Mouse (Mus musculus): ENCODE measurements around the gene Hist1h3h.
A peak's percentile ranks its signal among the peaks of the same experiment; 100 is the strongest.

The Hist1h3h gene

GRCm38 (mm10) chr13:21727948-21728572 is 10.6 kb downstream of the Hist1h3h start:
- no peak for DNase-seq (ENCODE audit: low read depth, low spot score)

GRCm38 (mm10) chr13:21729544-21729943 is 12.1 kb downstream of the Hist1h3h start:
- DNase-seq (ENCODE audit: low read depth, low spot score) = no peak

DNA sequence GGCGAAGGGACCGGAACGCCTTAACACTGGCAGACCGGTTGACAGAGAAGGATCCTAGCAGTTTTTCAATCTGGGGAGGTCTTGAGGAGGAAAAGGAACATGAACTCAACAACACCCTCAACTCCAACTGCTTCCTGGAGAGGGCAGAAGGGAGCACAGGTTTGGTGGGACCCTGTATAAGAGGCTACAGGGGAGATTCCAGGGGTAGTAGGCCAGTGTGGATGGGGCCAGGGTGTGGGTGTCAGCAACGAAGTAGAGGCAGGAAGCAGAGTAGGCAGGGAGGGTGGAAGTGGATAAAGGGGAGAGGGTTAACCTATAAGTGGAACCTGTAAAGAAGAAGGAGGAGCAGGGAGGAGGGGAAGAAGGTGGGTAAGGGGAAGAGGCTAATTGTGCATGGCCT is 16.0 kb downstream of the Hist1h3h start:
- no peak for DNase-seq (ENCODE audit: low read depth, low spot score)

GRCm38 (mm10) chr13:21734010-21734905 is 16.8 kb downstream of the Hist1h3h start:
- peak; percentile 89 for DNase-seq (ENCODE audit: low read depth, low spot score)

DNA sequence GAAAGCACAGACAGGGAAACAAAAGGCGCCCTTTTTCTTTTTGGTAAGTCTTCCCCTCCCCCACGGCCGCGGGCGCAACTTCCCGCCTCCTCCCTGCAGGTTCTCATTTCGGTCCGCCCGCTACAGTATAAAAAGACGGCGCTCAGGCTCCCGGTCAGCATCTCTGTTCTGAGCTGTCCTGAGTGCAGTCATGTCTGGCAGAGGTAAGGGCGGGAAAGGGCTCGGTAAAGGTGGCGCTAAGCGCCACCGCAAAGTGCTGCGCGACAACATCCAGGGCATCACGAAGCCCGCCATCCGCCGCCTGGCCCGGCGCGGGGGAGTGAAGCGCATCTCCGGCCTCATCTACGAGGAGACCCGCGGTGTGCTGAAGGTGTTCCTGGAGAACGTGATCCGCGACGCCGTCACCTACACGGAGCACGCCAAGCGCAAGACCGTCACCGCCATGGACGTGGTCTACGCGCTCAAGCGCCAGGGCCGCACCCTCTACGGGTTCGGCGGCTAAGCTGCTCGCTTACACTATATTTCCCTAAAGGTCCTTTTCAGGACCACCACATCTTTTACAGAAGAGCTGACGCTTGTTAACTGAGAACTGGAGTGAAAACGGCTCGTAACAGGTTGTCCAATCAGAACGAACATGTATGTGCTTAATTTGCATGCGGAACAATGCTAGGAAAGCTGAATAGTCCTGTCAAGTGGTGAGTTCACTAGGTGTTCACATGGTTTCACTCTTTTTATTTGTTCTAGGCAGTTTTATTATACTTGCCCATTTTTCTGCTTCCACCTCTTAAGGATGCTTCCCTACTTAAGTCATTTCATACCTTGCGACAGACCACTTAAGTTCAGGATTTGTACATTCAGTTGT is 17.7 kb downstream of the Hist1h3h start, which contains the start of gene Hist1h4j:
Gene Hist1h4j (plus strand): TSS at position 159 of the 862 bp plus-strand sequence.
- peak; percentile 79 for DNase-seq (ENCODE audit: low read depth, low spot score)

DNA sequence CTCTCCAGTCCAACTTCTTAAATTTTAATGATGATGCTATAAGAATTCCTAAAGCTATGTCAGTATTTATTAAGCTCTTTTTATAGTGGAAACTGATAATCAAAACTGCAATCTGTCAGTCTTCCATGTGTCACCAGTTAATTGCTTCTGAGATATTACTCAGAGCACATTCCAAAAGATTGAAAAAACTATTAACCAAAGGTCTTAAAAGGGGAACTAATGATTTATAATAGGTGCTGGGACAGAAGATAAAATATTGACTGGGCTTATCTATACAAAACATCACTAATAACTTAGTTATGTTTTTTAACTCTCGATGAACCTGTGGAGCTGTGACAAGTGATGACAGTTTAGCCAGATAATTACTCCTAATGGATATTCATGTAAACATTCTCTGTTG is 27.5 kb downstream of the Hist1h3h start:
- no peak for DNase-seq (ENCODE audit: low read depth, low spot score)

- peak; percentile 47 for DNase-seq (ENCODE audit: low read depth, low spot score)
Observed at GRCm38 (mm10) chr13:21749387-21750158, 32.1 kb downstream of the Hist1h3h start.

GRCm38 (mm10) chr13:21750159-21751017 is 32.9 kb downstream of the Hist1h3h start, which contains the start of gene Hist1h4k:
Gene Hist1h4k, minus strand, starts transcription at chr13:21750505.
- peak; percentile 85 for DNase-seq (ENCODE audit: low read depth, low spot score)

GRCm38 (mm10) chr13:21751417-21751816 is 34.0 kb downstream of the Hist1h3h start:
- peak; percentile 41 for DNase-seq (ENCODE audit: low read depth, low spot score)

- no peak for DNase-seq (ENCODE audit: low read depth, low spot score)
Observed at GRCm38 (mm10) chr13:21751827-21752226, 34.4 kb downstream of the Hist1h3h start.

- DNase-seq (ENCODE audit: low read depth, low spot score) = peak; percentile 50
Observed at GRCm38 (mm10) chr13:21752356-21752755, 34.9 kb downstream of the Hist1h3h start.

DNA sequence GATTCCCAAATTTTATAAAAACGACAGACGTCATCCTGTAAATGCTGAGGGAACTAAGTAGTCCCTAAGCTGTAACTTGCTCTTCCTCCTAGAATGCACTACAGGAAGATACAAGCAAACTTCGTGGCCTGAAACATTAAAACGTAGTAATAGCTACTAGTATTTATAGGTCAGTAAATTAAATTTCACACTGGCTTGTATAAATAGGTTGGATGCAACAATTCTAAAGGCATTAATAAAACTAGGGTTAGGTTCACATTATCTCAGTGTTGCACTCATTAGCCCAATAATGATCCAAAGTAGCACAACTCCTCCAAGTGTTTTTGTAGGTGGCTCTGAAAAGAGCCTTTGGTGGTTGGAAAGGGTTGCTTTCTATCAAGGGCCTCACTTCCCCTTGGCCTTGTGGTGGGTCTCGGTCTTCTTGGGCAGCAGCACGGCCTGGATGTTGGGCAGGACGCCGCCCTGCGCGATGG is 35.6 kb downstream of the Hist1h3h start:
- peak; percentile 64 for DNase-seq (ENCODE audit: low read depth, low spot score)

GRCm38 (mm10) chr13:21753524-21754285 is 36.2 kb downstream of the Hist1h3h start, which contains the start of the genes Hist1h2ak and Hist1h2bn:
Gene Hist1h2ak, minus strand, starts transcription at chr13:21753827.
Gene Hist1h2bn, plus strand, starts transcription at chr13:21754123.
- peak; percentile 97 for DNase-seq (ENCODE audit: low read depth, low spot score)

DNA sequence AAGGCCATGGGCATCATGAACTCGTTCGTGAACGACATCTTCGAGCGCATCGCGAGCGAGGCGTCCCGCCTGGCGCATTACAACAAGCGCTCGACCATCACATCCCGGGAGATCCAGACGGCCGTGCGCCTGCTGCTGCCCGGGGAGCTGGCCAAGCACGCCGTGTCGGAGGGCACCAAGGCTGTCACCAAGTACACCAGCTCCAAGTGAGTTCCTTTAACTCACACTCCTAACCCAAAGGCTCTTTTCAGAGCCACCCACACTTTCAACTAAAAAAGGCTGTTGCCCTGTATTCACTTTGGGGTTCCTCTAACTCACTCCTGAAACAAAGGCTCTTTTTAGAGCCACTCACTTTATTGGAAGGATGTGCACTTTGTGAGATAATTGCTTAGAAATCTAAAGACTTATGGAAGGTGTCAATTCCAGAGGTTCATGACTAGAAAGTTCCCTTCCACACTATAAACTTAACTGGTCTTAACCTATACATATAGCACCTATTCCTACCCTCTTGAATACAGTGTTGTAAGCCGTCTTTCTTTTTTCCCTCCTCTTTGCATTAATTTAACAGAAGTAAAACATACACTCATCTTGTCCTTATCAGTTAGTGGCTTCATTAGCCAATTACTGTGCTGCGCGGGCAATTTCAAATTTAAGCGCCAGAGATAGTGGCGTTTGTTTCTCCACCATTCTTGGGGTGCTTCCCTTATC is 37.0 kb downstream of the Hist1h3h start:
- DNase-seq (ENCODE audit: low read depth, low spot score) = peak; percentile 89

DNA sequence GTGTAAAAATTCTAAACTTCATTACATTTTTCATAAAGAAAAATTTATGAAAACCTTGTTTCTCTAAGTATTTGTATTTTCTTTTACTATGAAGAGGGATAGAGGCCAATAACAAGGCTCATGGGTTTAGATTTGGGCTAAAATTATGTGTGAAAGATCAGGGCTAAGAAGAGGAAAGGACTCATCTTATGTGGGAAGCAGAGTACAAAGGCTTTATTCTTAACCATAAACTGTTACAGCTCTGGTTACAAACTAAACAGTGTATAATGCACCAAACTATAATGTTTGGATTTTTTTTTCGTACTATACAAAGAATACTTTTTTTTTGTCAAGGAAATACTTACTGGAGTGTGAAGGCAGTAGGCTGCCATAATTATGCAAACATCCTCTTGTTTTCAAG is 38.2 kb downstream of the Hist1h3h start:
- no peak for DNase-seq (ENCODE audit: low read depth, low spot score)

All from c-Kit-negative CD71-positive TER-119-positive erythroid progenitor cells, embryonic 14.5 days (primary cell).